Mouse (Mus musculus) CD8-positive naive resting alpha-beta T cell, adult 57 days (primary cell): ENCODE measurements around the gene Ano10. TPM values are rescaled to one million over a fixed set of nuclear protein-coding genes. Genes with fewer than 3 reads are reported as not detected.

Experiments
- total RNA-seq: library from RNA; stranded (reverse); gene quantifications from one replicate; pipeline ENCODE4 v1.2.4, GENCODE M21; 2023

The Ano10 gene
- total RNA-seq: 46.0 TPM

GRCm38 (mm10) chr9:122294242-122294881, at the start of gene Ano10:
Gene Ano10, minus strand, starts transcription at chr9:122294423.

Other genes with a start within 250 kb of the Ano10 start
- 117 TPM for gene Snrk, start 177.2 kb downstream of the Ano10 start, total RNA-seq
- 16.3 TPM for gene Abhd5, start 57.2 kb upstream of the Ano10 start, total RNA-seq